Mouse (Mus musculus): ENCODE measurements at regions not wholly inside any gene's neighbourhood (a gene's known extent, or its start where the extent isn't known, plus 50 kb on each side); places are given as distances from the start of the nearest gene placed in this dataset.

DNA sequence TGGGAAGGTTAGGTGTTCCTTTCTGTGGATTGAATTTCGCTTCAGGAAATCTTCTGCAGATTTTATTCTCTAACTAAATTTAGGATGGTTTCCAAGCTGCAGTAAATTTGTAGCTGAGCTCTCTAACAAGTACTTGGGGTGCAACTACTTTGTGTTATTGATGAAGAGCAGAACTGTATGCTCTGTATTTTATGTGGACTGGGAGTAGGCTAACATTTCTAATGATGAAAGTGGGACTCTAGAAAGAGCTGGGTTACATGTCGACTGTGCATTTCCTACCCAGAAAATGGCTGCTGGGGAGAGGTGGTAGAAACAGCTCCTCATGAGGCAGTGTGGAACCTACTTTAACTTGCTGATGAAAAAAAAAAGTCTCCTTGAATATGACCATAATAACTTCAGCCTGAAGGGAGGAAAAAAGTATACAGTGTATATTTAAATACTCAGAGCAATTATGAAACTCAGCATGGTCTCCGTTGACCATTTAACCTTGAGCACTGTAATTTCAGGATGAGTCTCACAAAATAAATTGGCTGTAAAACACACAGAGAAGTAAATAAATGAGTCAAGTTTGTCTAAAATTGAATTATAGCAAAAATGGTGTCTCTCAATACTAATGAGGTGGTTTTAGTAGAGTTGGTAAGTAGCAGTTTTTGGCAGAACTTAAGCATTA lies 852.6 kb downstream of the Stpg2 start:
- H3K9ac ChIP-seq (ENCODE audit: control insufficient read depth, low read depth, low read length, poor library complexity, severe bottlenecking) = no peak overlapping the region
- H3K4me3 ChIP-seq (ENCODE audit: control insufficient read depth in 1 of 2, insufficient read depth in 1 of 2, low read depth in 2 of 2, low read length in 2 of 2) = no peak overlapping the region
- H3K36me3 ChIP-seq (ENCODE audit: control insufficient read depth in 1 of 2, insufficient read depth in 2 of 2, low read length in 2 of 2) = no peaks in the 10 kb centered on the region
- no peaks in the 10 kb centered on the region for H3K9me3 ChIP-seq (replicated peaks; ENCODE audit: insufficient read depth, low read length)
- no peaks in the 10 kb centered on the region for H3K27me3 ChIP-seq (ENCODE audit: control insufficient read depth in 1 of 2, insufficient read depth in 2 of 2, low read length in 2 of 2)
- H3K27ac ChIP-seq (ENCODE audit: control insufficient read depth, low read depth, low read length) = no peak overlapping the region
- H3K79me2 ChIP-seq (ENCODE audit: control insufficient read depth, insufficient read depth, low read length, poor library complexity) = no peaks in the 10 kb centered on the region
- TF ChIP-seq GATA1 (IDR thresholded peaks at IDR 0.05; ENCODE audit: low read depth, low read length) (no peak), GABPA (IDR thresholded peaks at IDR 0.05; ENCODE audit: low read depth, low read length) (no peak), POLR2AphosphoS2 (IDR thresholded peaks at IDR 0.05; ENCODE audit: low read length) (no peak), NRF1 (IDR thresholded peaks at IDR 0.05; ENCODE audit: insufficient read depth, low read depth, low read length, poor library complexity, severe bottlenecking) (no peak), USF2 (IDR thresholded peaks at IDR 0.05; ENCODE audit: borderline replicate concordance in 1 of 2, insufficient read depth in 1 of 2, low read depth in 1 of 2, low read length in 2 of 2) (no peak), EP300 (IDR thresholded peaks at IDR 0.05; ENCODE audit: low read depth in 1 of 2, low read length in 2 of 2) (no peak), CHD2 (IDR thresholded peaks at IDR 0.05; ENCODE audit: low read length) (no peak), KAT2A (conservative IDR thresholded peaks at IDR 0.05; ENCODE audit: low read depth, low read length) (no peak), ZKSCAN1 (IDR thresholded peaks at IDR 0.05; ENCODE audit: low read depth, low read length) (no peak), E2F4 (IDR thresholded peaks at IDR 0.05; ENCODE audit: borderline replicate concordance, low read depth, low read length) (no peak), MEF2A (IDR thresholded peaks at IDR 0.05; ENCODE audit: extremely low read depth, insufficient replicate concordance, low read depth, low read length, poor library complexity, severe bottlenecking) (no peak)
- no peak for DNase-seq (ENCODE audit: low read depth, low spot score)
- peaks cover 0 to 2% of the 10 kb centered on the region in 2 experiments; a peak in 1 of 4 replicates for H3K4me1 ChIP-seq (ENCODE audit: control insufficient read depth in 1 of 2, insufficient read depth in 2 of 2, low read length in 2 of 2)

DNA sequence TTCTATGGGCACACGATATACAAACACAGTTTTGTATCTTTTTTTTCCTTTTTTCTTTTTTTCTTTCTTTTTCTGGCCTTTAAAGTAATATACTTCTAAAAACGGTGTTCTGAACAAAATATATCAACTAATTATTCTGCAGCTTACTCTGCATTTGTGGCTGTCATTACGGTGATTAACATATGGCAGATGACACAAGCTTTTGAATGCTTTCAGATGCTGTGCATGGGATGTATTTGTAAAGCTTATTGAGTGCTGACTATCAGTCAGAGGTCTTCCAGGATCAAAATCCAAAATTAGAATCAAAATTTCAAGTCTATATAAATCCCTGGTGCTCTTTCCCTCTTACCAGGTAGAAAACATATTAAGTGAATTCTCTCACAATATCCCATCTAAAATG lies 853.6 kb downstream of the Stpg2 start:
- Histone ChIP-seq H3K36me3 (ENCODE audit: control insufficient read depth in 1 of 2, insufficient read depth in 2 of 2, low read length in 2 of 2) (no peaks in the 10 kb centered on the region), H3K4me1 (ENCODE audit: control insufficient read depth in 1 of 2, insufficient read depth in 2 of 2, low read length in 2 of 2) (no peaks in the 10 kb centered on the region), H3K9ac (ENCODE audit: control insufficient read depth, low read depth, low read length, poor library complexity, severe bottlenecking) (no peak overlapping the region), H3K9me3 (replicated peaks; ENCODE audit: insufficient read depth, low read length) (no peaks in the 10 kb centered on the region), H3K27ac (ENCODE audit: control insufficient read depth, low read depth, low read length) (no peak overlapping the region), H3K4me3 (ENCODE audit: control insufficient read depth in 1 of 2, insufficient read depth in 1 of 2, low read depth in 2 of 2, low read length in 2 of 2) (no peak overlapping the region), H3K27me3 (ENCODE audit: control insufficient read depth in 1 of 2, insufficient read depth in 2 of 2, low read length in 2 of 2) (no peaks in the 10 kb centered on the region), H3K79me2 (ENCODE audit: control insufficient read depth, insufficient read depth, low read length, poor library complexity) (no peaks in the 10 kb centered on the region)
- no peak for DNase-seq (ENCODE audit: low read depth, low spot score)
- TF ChIP-seq ZNF384 (IDR thresholded peaks at IDR 0.05; ENCODE audit: low read depth, low read length) = no peak
- TF ChIP-seq NRF1 (IDR thresholded peaks at IDR 0.05; ENCODE audit: insufficient read depth, low read depth, low read length, poor library complexity, severe bottlenecking) = no peak
- TF ChIP-seq USF1 (IDR thresholded peaks at IDR 0.05; ENCODE audit: low read depth, low read length) = no peak
- no peak for TF ChIP-seq SIN3A (IDR thresholded peaks at IDR 0.05; ENCODE audit: low read length)
- TF ChIP-seq TBP (IDR thresholded peaks at IDR 0.05; ENCODE audit: low read depth, low read length) = no peak
- TF ChIP-seq TAL1 (IDR thresholded peaks at IDR 0.05; ENCODE audit: low read length) = no peak
- TF ChIP-seq TCF12 (IDR thresholded peaks at IDR 0.05; ENCODE audit: low read depth, low read length) = no peak

Measured in MEL (cell line).